Mouse (Mus musculus) lung, postnatal 0 days (tissue): ENCODE data around the gene Daxx.

Experiments used
- CTCF ChIP-seq: IDR thresholded peaks from 2 replicates; pipeline ENCODE4 v1.5.1; 2016; ENCODE audit warnings: antibody characterized with exemption, mild to moderate bottlenecking
- EP300 ChIP-seq: IDR thresholded peaks from 2 replicates; pipeline ENCODE4 v1.6.1; 2016; ENCODE audit warnings: antibody characterized with exemption, mild to moderate bottlenecking, control low read depth

GRCm38 (mm10) chr17:33932970-33933369 is 23.8 kb downstream of the Daxx start:
- TF ChIP-seq CTCF = no peak
- TF ChIP-seq EP300 = no peak
